In genomic region chr5:44199109-44199508, GRCm38 (mm10) we compare ENCODE assay signal across 21 mouse cellular contexts.
"Had no signal": no experiment of that assay in that cellular context is flagged by ENCODE, and none has a peak within 500 bp of the region (broad histone marks: within the 10 kb centered on the region; RNA-seq: fewer than 3 reads in every experiment).

No protein-coding gene starts in this region.

- H3K4me3 ChIP-seq: left cerebral cortex, adult 2 months; limb, embryonic 13.5 days; liver, embryonic 12.5 days; liver, embryonic 15.5 days; lung, embryonic 15.5 days; midbrain, embryonic 12.5 days; midbrain, embryonic 15.5 days; myocyte; stomach, embryonic 15.5 days had no signal

- H3K4me1 ChIP-seq: lung, embryonic 15.5 days; midbrain, embryonic 12.5 days; midbrain, embryonic 15.5 days; stomach, embryonic 15.5 days had no signal

- DNase-seq: kidney, adult 11 months; kidney, adult 9 months; kidney, postnatal 14 days; kidney, postnatal 4 days; layer of hippocampus, adult 9-11 months; layer of hippocampus, postnatal 36 days; liver; lung, adult 18-20 months; lung, postnatal 10 days; lung, postnatal 36 days; thymus, adult 18-20 months; thymus, postnatal 36 days had no signal

- H3K27me3 ChIP-seq: limb, embryonic 13.5 days; liver, embryonic 12.5 days; liver, embryonic 15.5 days; lung, embryonic 15.5 days; midbrain, embryonic 12.5 days; midbrain, embryonic 15.5 days; stomach, embryonic 15.5 days had no signal

- H3K9ac ChIP-seq: limb, embryonic 13.5 days; liver, embryonic 12.5 days; liver, embryonic 15.5 days; lung, embryonic 15.5 days; midbrain, embryonic 12.5 days; midbrain, embryonic 15.5 days; stomach, embryonic 15.5 days had no signal

- H3K36me3 ChIP-seq: midbrain, embryonic 15.5 days had no signal

- H3K27ac ChIP-seq: left cerebral cortex, adult 2 months; limb, embryonic 13.5 days; liver, embryonic 12.5 days; lung, embryonic 15.5 days; midbrain, embryonic 12.5 days; midbrain, embryonic 15.5 days; stomach, embryonic 15.5 days had no signal

- ATAC-seq: liver, embryonic 12.5 days; midbrain, embryonic 15.5 days had no signal

- H3K9me3 ChIP-seq: limb, embryonic 13.5 days; liver, embryonic 12.5 days; liver, embryonic 15.5 days; lung, embryonic 15.5 days; midbrain, embryonic 12.5 days; midbrain, embryonic 15.5 days; stomach, embryonic 15.5 days had no signal

- H3K4me2 ChIP-seq: limb, embryonic 13.5 days; liver, embryonic 12.5 days; liver, embryonic 15.5 days; lung, embryonic 15.5 days; midbrain, embryonic 12.5 days; midbrain, embryonic 15.5 days; stomach, embryonic 15.5 days had no signal
